Mouse (Mus musculus): ENCODE results near the gene Zfp747. TPM values are rescaled to one million over a fixed set of nuclear protein-coding genes. Genes with fewer than 3 reads are reported as not detected.
"Not testable (repeated sequence)": the region's sequence is repeated elsewhere in the genome, so short reads cannot be mapped to it uniquely, and the experiment has no call there.

Gene Zfp747
- total RNA-seq, 2 experiments from 2014 or later = 4.6 to 6.9 TPM

DNA sequence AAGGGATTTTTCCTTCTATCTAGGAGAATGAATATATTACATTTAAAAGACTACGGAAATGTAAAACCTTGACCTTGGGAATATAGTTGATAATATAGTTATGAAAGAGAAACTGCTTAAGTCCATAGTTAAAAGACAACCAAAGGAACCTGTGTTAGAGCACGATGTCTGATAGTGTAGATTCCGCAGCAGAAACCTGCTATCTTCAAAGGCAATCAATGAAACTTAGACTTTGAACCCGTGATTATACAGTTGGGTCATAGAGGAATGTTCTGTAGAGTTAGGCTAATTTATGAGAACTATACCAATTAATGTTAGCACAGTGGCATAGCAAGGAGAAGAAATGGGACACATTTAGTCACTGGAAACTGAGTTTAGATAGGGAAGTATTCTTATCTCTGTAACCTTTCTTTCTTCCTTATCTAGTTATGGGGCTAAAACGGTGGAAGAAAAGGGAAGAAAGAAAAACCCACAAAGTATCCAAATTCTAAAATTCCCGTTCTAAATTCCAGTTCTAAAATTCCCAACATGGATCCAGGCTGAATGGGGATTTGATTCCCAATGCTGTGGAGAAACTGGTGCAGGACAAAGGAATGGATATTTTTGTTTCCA is 2.6 kb upstream of the Zfp747 start:
- DNase-seq (ENCODE audit: low spot score in 2 of 2) = no peak

DNA sequence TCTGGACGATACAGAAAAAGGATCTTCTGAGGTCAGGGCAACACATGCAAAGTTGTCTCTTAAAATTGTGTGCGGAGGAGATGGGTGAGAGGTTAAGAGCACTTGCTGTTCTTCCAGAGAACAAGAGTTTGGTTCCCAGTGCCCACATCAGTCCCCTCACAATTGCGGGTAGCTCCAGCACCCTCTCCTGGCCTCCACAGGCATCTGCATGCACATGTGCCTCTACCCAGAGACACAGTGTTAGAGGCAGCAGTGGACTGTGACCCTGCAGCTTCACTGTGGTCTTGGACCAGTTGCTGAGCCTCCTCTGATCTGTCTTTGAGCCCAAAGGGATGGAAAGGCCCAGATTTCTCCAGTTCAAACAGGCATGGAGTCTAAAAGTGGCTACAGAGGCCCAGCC is 4.0 kb downstream of the Zfp747 start:
- DNase-seq (ENCODE audit: low spot score in 2 of 2) = not testable (repeated sequence)

DNA sequence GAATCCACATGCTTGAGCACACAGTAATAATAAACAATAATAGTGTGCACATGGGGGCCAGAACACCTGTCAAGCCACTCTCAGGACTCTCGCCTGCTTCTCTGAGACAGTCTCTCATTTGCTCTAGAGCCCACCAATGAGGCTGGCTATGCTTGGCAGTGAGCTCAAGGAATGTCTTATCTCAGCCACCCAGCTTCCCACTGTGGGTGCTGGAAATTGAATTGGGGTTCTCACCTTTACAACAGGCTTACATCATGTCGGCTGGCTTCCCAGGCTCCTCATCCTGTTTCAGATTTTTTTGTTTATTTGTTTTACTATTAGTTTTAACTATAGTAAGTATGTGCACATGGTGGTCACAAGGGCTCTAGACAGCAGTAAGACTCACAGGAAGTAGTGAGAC is 4.6 kb downstream of the Zfp747 start:
- no peak for DNase-seq (ENCODE audit: low spot score in 2 of 2)

DNA sequence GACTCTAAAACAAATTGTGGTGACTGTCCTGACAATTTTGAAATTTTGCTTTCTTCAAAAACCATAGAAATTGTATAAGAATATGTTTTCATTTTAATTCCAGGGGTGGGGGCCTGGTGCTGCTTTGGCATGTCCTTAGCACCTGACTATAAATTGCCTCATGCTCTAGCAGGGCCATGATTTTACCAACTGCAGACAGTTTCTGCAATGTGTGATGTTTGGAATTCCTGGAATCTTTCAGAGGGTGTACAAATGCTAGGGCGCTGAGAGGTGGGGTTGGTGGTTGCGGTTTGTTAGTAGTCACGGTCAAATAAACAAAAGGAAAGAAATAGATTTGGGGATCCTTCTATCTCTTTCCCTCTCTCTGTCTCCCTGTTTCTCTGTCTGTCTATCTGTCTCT is 9.6 kb downstream of the Zfp747 start:
- DNase-seq (ENCODE audit: low spot score in 2 of 2) = no peak

DNA sequence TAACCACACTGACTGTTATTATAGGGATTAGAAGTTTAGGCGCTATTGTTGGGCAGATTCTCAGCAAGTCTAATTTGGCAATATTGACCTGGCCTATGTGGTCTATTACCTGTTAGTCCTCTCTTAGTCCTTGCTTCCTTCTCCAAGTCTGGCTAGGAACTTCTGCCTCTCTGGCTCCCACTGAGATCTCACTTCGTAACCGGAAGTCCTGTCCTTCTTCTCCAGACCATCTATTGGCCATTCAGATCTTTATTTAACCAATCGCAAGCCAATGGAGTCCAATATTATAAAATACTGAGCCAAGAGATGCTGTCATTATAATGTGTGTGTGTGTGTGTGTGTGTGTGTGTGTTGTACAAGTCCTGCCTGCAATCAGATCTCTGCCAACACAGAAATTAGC is 11.7 kb downstream of the Zfp747 start:
- no peak for DNase-seq (ENCODE audit: low spot score in 2 of 2)

DNA sequence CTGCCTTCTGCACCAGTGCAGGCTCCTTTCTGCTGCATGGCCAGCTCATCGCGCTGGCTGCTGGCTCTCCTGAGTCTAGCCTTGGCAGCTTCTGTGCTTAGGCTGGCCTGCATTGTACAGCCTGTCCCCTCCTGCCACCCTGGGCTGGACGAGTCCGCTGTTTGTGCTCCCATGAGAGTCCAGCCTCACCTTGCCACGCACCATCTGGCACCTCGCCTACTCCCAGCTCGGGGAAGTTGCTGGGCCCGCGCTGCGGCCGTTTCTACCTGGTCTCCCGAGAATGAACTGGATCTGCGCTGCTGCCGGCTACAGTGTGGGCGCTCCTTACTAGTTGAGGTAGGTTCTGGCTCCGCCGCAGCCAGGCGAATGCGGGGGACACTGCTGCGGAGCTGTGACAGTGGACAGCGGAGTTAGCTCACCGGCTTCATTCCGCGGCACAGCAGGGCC is 12.4 kb downstream of the Zfp747 start:
- no peak for DNase-seq (ENCODE audit: low spot score in 2 of 2)

DNA sequence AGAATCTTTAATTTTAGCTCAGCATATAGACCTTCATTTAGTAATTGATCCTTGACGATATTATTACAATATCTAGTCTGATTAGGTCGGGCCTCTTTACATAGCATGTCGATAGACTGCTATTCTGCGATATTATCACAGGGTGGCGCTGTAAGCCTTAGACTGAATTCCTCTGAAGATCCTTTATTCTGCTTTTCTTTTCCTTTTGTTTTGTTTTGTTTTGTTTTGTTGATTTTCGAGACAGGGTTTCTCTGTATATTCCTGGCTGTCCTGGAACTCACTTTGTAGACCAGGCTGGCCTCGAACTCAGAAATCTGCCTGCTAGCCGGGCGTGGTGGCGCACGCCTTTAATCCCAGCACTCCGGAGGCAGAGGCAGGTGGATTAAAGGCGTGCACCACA is 13.4 kb downstream of the Zfp747 start:
- DNase-seq (ENCODE audit: low spot score in 2 of 2) = not testable (repeated sequence)

DNA sequence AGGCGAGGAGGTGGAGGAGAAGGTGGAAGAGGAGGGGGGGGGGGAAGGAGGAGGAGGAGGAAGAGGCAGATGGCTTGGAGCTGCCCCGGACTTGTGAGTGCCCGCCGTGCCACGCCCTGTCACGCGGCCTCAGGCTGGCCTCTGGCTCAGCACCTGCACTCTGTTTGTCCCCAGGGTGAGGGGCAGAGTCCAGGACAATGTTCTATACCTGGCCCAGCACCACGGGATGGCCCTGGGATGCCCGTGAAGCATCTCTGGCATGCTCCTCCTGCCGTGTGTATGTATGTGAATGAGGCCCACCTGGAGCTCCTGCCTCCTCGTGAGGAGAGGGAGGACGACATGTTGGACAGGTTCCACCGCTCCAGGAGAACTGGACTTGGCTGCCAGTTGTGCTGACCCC is 14.4 kb downstream of the Zfp747 start:
- DNase-seq (ENCODE audit: low spot score in 2 of 2) = no peak

DNA sequence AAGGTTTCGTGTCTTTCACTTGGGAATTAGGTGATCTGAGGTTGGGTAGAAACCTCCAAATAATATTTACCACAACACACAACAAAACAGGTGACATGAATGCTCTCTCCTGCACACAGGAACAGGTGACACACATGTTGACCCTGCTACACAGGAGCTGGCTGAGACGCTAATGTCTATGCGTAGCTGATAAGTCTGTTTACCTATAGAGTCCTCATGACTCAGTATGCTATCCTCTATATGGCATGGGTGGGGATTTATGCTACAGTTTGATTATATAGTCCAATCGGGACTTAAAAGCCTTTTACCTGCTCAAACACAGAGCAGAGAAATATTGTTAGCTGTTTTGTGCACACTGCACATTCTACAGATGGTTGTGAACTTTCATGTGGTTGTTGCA is 15.6 kb downstream of the Zfp747 start:
- DNase-seq (ENCODE audit: low spot score in 2 of 2) = no peak

DNA sequence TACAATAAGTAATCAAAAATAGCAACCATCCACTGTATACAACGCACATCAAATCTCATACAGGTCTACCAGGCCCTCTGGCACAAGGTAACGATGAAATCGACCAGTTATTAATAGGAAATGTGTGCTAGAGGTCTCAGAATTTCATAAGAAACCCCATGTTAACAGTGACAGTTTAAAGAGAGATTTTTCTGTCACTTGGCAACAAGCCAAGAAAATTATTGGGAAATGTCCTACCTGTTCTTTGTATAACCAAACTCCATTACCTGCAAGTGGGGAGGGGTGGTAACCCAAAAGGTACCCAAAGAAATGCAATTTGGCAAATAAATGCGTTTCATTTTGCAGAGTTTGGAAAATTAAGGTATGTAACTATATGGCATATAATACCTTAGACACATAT is 17.4 kb downstream of the Zfp747 start:
- no peak for DNase-seq (ENCODE audit: low spot score in 2 of 2)

DNA sequence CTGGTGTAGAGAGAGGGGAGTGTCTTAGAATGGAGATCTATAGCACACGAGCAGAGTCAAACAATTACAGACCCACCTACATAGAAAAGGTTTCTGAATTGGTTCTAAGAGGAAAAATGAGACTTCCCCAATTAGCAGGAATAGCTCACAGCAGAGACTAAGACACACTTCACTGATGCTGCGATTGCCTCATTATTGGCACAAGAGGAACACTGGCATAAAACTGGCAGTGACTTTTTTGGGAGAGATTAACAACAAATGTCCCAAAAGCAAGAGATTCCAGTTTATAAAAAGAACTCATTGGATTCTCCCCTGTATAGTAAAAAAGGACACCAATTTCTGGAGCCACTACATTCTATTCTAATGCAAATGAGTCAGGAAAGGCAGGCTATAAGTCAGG is 18.0 kb downstream of the Zfp747 start:
- no peak for DNase-seq (ENCODE audit: low spot score in 2 of 2)

DNA sequence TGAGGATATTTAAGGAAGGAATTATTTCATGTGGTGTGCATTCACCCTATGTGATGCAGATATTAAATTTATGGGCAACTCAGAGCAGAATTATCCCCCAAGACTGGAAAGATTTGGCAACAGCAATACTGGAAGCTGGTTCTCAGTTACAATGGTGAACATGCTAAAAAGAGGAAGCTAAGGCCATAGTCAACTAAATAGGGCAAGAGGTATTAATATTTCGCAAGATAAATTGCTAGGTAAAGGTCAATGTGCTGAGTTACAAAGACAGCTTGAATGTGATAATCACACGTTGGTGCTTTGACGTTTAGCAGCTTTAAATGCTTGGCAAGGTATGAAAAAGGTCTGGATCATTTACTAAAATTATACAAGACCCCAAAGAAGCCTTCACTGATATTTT is 20.1 kb downstream of the Zfp747 start:
- no peak for DNase-seq (ENCODE audit: low spot score in 2 of 2)

DNA sequence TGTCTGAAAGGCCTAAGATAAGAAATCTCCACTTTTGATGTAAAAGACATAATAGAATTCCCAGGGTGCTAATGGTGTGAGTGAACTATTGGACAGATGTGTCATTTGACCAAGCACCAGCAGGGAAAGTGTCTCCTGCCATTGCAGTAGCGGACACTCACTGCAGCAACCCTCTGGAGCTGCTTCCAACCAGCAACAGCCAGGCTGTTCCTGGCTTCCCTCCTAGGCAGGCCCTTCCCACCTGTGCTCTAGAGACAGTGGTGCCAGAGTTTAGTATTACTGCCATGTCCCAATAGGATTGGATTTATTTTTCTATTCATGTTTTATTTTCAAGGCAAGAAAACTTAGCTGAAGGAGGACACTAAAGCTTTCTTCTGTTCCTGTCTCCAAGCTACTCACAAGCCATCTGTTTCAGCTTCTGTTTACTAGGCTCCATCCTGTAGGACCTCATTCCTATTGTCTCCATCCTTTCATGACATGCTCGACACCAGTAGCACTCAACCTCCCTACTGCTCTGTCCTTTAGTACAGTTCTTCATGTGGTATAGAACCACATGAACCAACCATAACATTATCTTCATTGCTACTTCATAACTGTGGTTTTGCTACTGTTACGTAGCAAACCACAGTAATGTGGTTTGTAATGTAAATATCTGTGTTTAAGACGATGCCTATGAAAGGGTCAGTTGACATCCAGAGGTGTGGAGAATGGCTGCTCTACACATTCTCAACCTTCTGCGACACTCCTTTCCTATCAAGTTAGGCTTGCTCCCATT is 24.4 kb downstream of the Zfp747 start:
- no peak for DNase-seq (ENCODE audit: low spot score in 2 of 2)

DNA sequence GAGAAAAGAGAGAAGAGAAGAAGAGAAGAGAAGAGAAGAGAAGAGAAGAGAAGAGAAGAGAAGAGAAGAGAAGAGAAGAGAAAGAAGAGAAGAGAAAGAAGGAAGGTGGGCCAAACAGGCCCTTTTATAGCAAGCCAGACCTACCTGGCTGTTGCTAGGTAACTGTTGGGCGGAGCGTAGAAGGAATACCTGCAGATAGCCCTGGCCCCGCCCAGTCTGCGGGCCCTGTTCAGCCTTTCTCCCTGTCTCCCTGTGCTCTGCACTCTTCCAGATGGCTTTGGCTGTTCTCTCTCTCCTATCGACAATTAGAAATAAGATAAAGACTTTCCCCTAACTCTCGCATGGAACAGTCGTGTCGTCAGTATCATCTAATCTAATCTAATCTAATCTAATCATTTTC is 29.2 kb downstream of the Zfp747 start:
- no peak for DNase-seq (ENCODE audit: low spot score in 2 of 2)

DNA sequence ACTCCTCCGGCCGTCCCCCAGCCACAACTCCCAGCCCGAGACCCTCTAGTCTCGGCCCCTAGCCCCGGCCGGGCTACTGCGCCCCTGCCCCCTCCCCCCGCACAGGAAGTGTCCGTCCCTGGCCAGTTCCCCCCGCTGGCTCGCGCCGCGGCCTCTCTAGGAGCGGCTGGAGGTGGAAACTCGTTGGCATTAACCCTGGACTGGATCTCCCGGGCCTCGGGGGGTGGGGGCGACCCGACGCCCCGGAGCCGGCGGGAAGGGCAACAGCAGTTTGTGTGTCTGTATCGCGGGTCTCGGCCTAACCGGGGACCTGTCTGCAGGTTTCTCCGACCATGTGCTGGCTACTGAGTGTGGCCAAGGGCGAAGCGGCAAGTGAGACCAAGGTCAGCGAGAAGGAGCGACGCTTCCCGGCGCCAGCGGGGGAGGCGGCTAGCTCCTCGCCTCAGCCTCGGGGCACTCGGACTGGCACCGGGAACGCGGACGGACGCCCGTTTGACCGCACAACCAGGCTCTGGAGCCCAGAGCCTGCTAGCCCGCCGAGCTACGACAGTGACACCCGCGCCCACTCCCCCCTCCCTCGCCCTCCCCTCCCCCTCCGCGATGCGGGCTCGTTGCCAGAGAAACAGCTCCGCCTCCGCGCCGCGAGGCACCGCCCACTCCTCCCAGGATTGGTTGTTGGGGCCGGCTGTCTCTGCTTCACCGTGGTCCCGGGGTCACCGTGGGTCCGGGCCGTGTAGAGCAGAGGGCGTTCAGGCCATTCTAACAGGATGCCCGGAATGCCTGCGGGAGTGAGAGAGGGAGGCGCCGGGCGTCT is 30.1 kb downstream of the Zfp747 start, which contains the start of gene Zfp768:
Gene Zfp768, minus strand, starts transcription at position 78 of the 814 bp plus-strand sequence.
- DNase-seq (ENCODE audit: low spot score in 2 of 2) = peak; percentile 95 to 97

DNA sequence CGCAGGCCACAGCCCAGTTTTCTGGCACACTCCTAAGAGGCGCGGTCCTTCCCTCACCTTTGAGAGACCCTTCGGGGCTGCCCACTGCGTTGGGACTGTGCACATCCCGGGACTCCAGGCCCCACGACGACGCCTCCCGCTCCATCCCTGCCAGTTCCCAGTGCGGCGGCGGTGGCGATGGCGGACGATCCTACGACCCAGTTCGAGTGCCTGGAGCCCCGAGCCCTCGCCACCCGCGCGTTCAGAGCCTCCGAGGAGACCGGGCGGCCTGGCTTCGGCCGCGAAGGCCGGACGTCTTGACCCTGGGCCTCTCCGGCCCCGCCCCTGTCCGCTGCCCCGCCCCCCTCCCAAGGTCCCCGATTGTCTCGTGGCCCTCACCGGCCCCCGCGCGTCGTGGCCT is 30.8 kb downstream of the Zfp747 start:
- peak in 1 of 2 experiments; percentile 71 for DNase-seq (ENCODE audit: low spot score in 2 of 2)

DNA sequence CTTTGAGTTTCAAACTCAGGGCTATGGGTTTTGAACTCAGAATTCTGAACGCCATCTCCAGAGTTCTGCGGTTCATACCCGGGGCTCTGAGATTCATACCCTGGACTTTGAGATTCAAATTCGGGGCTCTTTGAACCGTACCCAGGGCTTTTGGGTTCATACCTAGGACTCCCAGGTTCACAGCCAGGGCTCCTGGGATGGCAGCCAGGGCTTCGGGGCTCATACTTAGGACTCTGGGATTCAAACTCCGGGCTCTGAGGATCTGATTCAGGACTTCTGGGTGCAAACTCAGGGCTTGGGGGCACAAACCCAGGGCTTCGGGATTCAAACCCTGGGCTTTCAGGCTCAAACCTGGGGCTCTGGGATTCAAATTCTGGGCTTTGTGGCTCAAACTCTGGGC is 31.5 kb downstream of the Zfp747 start:
- DNase-seq (ENCODE audit: low spot score in 2 of 2) = no peak

DNA sequence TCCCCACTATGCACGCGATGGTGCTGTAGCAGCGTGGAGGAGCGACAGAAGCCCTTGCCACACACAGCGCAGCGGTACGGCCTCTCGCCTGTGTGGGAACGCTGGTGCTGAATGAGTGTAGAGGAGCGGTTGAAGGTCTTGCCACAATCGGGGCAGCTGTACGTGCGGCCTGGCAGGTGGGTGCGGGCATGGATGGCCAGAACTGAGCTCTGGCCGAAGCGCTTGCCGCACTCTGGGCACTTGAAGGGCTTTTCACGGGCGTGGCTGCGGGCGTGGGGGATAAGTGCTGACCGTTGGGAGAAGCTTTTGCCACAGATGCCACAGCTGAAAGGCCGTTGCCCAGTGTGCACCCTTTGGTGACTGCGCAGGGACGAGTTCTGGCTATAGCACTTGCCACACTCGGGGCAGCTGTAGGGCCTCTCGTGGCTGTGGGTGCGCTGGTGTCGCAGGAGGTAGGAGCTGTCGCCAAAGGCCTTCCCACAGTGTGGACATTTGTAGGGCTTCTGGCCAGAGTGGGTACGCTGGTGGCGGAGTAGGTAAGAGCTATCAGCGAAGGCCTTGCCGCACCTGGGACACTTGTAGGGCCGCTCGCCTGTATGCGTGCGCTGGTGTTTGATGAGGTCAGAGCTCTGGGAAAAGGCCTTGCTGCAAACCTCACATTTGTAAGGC is 32.4 kb downstream of the Zfp747 start:
- no peak for DNase-seq (ENCODE audit: low spot score in 2 of 2)

DNA sequence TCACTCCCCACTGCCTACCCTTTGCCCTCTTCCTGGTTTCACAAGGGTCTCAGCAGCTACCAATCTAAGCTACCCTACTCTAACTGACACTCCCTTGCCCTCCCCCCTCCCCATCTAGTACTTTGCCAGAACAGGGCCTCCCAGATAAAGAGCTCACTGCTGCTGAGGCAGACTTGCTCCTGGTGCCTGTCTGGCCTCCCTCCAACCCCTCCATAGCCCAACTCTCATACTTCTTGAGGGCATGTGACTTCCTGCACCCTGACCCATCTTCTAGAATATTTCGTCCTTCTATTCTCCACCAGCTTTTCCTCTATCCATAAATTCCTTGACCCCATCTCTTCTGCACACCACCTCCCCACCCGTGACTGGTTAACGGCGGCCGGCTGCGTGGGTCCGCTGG is 33.0 kb downstream of the Zfp747 start:
- no peak for DNase-seq (ENCODE audit: low spot score in 2 of 2)

DNA sequence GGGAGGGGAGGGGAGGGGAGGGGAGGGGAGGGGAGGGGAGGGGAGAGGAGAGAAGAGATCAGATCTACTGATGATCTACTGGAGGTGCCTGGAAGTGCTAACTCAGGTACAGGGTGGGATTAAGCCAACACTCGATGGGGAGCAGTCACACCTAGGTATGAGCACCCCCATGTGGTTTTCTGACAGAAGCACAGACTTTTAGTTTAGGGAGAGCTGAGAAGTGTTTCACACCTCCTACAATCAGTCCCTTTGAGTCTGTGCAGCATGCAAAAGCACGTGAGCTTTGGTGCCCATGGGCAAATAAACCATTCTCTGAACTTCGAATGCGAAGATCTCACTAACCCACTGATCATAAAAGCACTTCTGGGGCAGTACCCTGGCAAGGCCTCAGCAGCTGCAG is 33.5 kb downstream of the Zfp747 start:
- DNase-seq (ENCODE audit: low spot score in 2 of 2) = no peak

DNA sequence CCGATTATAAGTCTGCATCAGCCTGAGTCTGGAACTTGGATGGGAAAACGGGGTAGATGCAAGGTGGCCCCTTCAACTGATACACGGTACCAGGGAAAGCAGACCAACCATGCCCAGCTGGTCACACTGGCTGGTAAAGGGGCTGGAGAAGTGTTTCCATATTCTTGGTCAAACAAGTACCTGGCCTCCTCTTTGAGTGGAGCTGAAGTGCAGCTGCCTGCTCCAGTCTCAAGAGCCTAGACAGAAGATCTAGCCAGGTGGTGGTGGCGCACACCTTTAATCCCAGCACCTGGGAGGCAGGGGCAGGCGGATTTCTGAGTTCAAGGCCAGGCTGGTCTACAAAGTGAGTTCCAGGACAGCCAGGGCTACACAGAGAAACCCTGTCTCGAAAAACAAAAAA is 34.0 kb downstream of the Zfp747 start:
- not testable (repeated sequence) for DNase-seq (ENCODE audit: low spot score in 2 of 2)

Measured in gastrocnemius, postnatal 4 days (tissue).